Mouse (Mus musculus) ovary, postnatal 36 days (tissue): ENCODE measurements at regions not wholly inside any gene's neighbourhood (a gene's known extent, or its start where the extent isn't known, plus 50 kb on each side); places are given as distances from the start of the nearest gene placed in this dataset.

ENCODE experiments used
- DNase-seq: peaks from one replicate; pipeline ENCODE4 v3.0.0; 2022; ENCODE audit warnings: low spot score, mixed read lengths

- DNase-seq: peak; percentile 42
Measured at GRCm38 (mm10) chr8:79587258-79587657, 52.2 kb upstream of the Otud4 start.

- DNase-seq: peak; percentile 22
Measured at GRCm38 (mm10) chr8:79584966-79585365, 54.5 kb upstream of the Otud4 start.

GRCm38 (mm10) chr8:79583326-79583725 is 56.1 kb upstream of the Otud4 start:
- no peak for DNase-seq

- DNase-seq: no peak
Measured at GRCm38 (mm10) chr8:79582195-79582594, 57.2 kb upstream of the Otud4 start.

- DNase-seq: no peak
Measured at GRCm38 (mm10) chr8:79576086-79576485, 63.3 kb upstream of the Otud4 start.

- no peak for DNase-seq
Measured at GRCm38 (mm10) chr8:79575175-79575734, 64.2 kb upstream of the Otud4 start.

GRCm38 (mm10) chr8:79573491-79573890 is 65.9 kb upstream of the Otud4 start:
- no peak for DNase-seq

- DNase-seq: no peak
Measured at GRCm38 (mm10) chr8:79572526-79572925, 66.9 kb upstream of the Otud4 start.

GRCm38 (mm10) chr8:79563101-79563500 is 76.3 kb upstream of the Otud4 start:
- DNase-seq: no peak

GRCm38 (mm10) chr8:79562669-79563068 is 76.7 kb upstream of the Otud4 start:
- no peak for DNase-seq

GRCm38 (mm10) chr8:79562071-79562581 is 77.3 kb upstream of the Otud4 start:
- no peak for DNase-seq

- no peak for DNase-seq
Measured at GRCm38 (mm10) chr8:79561269-79562063, 78.0 kb upstream of the Otud4 start.

GRCm38 (mm10) chr8:79559516-79559915 is 79.9 kb upstream of the Otud4 start:
- DNase-seq: no peak

GRCm38 (mm10) chr8:79554311-79554710 is 85.1 kb upstream of the Otud4 start:
- DNase-seq: no peak

GRCm38 (mm10) chr8:79550151-79550550 is 89.3 kb upstream of the Otud4 start:
- no peak for DNase-seq

GRCm38 (mm10) chr8:79548156-79548555 is 91.3 kb upstream of the Otud4 start:
- no peak for DNase-seq

GRCm38 (mm10) chr8:79545866-79546373 is 93.5 kb upstream of the Otud4 start:
- DNase-seq: no peak

- no peak for DNase-seq
Measured at GRCm38 (mm10) chr8:79542461-79542860, 97.0 kb upstream of the Otud4 start.

- DNase-seq: no peak
Measured at GRCm38 (mm10) chr8:79540053-79540452, 99.4 kb upstream of the Otud4 start.

- DNase-seq: peak; percentile 34
Measured at GRCm38 (mm10) chr8:79534271-79534889, 105.0 kb upstream of the Otud4 start.

- no peak for DNase-seq
Measured at GRCm38 (mm10) chr8:79529556-79529955, 109.9 kb upstream of the Otud4 start.

- no peak for DNase-seq
Measured at GRCm38 (mm10) chr8:79522040-79522439, 117.4 kb upstream of the Otud4 start.

- DNase-seq: peak; percentile 16
Measured at GRCm38 (mm10) chr8:79518966-79519365, 119.6 kb upstream of the Smad1 start.
